Mouse (Mus musculus): ENCODE results near the gene Erbb2.

DNA sequence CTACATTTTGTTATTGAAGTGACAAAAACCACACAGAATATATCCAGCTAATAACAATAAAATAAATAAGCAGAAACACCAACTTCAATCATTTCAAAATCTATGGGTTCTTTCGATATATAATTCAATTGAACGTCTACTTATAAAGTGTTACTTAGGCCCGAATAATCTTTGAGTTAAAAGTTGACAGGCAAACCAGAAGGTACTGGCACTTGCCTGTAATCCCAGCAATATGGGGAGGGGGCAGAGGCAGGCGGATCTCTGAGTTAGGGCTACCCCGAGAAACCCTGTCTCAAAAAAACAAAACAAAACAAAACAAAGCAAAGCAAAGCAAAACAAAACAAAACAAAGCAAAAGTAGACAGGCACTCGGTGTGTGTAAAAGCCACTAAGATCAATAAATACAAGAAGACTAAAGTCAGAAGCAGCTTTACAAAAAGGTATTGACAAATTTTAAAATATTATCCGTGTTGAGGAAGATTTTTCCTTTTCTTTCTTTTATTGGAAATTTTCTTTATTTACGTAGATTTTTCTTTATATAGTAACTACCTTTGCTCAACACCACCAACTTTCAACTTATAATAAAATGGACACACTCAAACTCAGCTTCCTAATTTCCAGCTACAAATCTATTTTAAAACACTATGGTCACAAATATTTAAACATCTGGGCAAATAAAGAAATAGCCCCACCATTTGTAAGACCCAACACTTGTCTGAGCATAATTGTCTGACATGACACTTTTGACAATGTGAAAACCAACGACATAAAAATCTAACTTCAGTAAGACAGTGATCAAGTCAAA, 63.6 kb downstream of the Erbb2 start:
- TF ChIP-seq CTCF (IDR thresholded peaks at IDR 0.05; ENCODE audit: control insufficient read depth, insufficient read depth, insufficient replicate concordance, low read depth, low read length) (no peak), POLR2A (IDR thresholded peaks at IDR 0.05; ENCODE audit: control insufficient read depth, low read depth, low read length) (no peak)
